Mouse (Mus musculus) lung, embryonic 16.5 days (tissue): ENCODE data around the gene Osbpl9. TPM values are rescaled to one million over a fixed set of nuclear protein-coding genes. Genes with fewer than 3 reads are reported as not detected.
A peak's percentile ranks its signal among the peaks of the same experiment; 100 is the strongest.

Experiments used
- ATAC-seq: fragments of 200-750 bp; cut with Nextera tagmentation; 2 replicates; pipeline ENCODE4 v1.8.0; 2017; ENCODE audit warnings: low read depth, mild to moderate bottlenecking, moderate library complexity
- H3K27ac ChIP-seq: fragments of 300-500 bp; sonication (generic); 2 replicates; pipeline ENCODE4 v1.5.1; 2014; ENCODE audit warnings: mild to moderate bottlenecking, control low read depth, low read length
- H3K27me3 ChIP-seq: fragments of 300-500 bp; sonication (generic); 2 replicates; pipeline ENCODE4 v1.6.1; 2014; ENCODE audit warnings: low read depth, low read length, mixed read lengths; ENCODE audit not compliant: control insufficient read depth, insufficient read depth
- H3K36me3 ChIP-seq: fragments of 300-500 bp; sonication (generic); 2 replicates; pipeline ENCODE4 v1.6.1; 2014; ENCODE audit warnings: low read length; ENCODE audit not compliant: control insufficient read depth, insufficient read depth
- H3K4me1 ChIP-seq: fragments of 300-500 bp; sonication (generic); replicated peaks from 2 replicates; pipeline ENCODE4 v1.6.1; 2014; ENCODE audit warnings: low read length, mixed read lengths; ENCODE audit not compliant: control insufficient read depth, insufficient read depth
- H3K4me2 ChIP-seq: fragments of 300-500 bp; sonication (generic); 2 replicates; pipeline ENCODE4 v1.6.1; 2014; ENCODE audit warnings: low read depth, low read length, control low read depth
- H3K4me3 ChIP-seq: fragments of 300-500 bp; sonication (generic); 2 replicates; pipeline ENCODE4 v1.5.1; 2014; ENCODE audit warnings: mild to moderate bottlenecking, low read length, control low read depth
- H3K9ac ChIP-seq: fragments of 300-500 bp; sonication (generic); 2 replicates; pipeline ENCODE4 v1.6.1; 2014; ENCODE audit warnings: low read length, control low read depth
- H3K9me3 ChIP-seq: fragments of 300-500 bp; sonication (generic); 2 replicates; pipeline ENCODE4 v1.6.1; 2016; ENCODE audit warnings: low read length; ENCODE audit not compliant: control insufficient read depth
- WGBS: fragments of 180-500 bp; shearing (Covaris S2); extraction: QIAGEN DNeasy Blood & Tissue Kit; methylation state at CpG from one replicate; pipeline ENCODE4 v1.1.7; 2014; 5-methylcytosine and 5-hydroxymethylcytosine counted together
- polyA plus RNA-seq: library from polyadenylated mRNA; unstranded; fragments of >200 nt; fragmentation: Nextera tagmentation; extraction: Ambion mirVana; gene quantifications from 2 replicates; pipeline ENCODE4 v1.2.1, GENCODE M21; 2015

Osbpl9 gene
- polyA plus RNA-seq, 1 experiment from 2014 or later = 76.0 TPM

DNA sequence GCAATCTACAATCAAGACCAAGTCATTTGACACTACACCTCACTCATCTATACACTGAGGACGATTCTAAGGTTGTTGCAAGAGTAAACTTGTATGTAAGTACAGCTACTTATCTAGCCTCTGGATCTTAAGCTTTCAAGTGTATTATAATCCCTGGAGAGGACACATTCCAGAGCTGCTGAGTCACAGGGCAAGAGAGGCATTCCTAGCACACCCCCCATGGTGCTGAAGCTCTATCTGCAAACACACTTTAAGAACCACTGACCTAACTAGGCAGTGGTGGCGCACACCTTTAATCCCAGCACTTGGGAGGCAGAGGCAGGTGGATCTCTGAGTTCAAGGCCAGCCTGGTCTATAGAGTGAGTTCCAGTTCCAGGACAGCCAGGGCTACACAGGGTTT is 51.9 kb downstream of the Osbpl9 start:
- H3K36me3 ChIP-seq = no peaks in the 10 kb centered on the region
- no peak overlapping the region for H3K9ac ChIP-seq
- H3K4me1 ChIP-seq = peaks cover 13% of the 10 kb centered on the region
- ATAC-seq = no peak
- no peaks in the 10 kb centered on the region for H3K9me3 ChIP-seq
- no peak overlapping the region for H3K4me3 ChIP-seq
- H3K4me2 ChIP-seq = no peak overlapping the region
- H3K27me3 ChIP-seq = no peaks in the 10 kb centered on the region
- no peak overlapping the region for H3K27ac ChIP-seq
- WGBS = 52% methylated on average over 2 of the region's 2 CpGs

- H3K36me3 ChIP-seq = no peaks in the 10 kb centered on the region
- no peak overlapping the region for H3K9ac ChIP-seq
- no peak overlapping the region for H3K27ac ChIP-seq
- peaks cover 13% of the 10 kb centered on the region for H3K4me1 ChIP-seq
- no peak overlapping the region for H3K4me2 ChIP-seq
- 82% methylated on average over 2 of the region's 2 CpGs for WGBS
- H3K9me3 ChIP-seq = no peaks in the 10 kb centered on the region
- no peak for ATAC-seq
- no peaks in the 10 kb centered on the region for H3K27me3 ChIP-seq
- H3K4me3 ChIP-seq = no peak overlapping the region
These were observed 52.7 kb downstream of the Osbpl9 start for GRCm38 (mm10) chr4:109149411-109149810.

DNA sequence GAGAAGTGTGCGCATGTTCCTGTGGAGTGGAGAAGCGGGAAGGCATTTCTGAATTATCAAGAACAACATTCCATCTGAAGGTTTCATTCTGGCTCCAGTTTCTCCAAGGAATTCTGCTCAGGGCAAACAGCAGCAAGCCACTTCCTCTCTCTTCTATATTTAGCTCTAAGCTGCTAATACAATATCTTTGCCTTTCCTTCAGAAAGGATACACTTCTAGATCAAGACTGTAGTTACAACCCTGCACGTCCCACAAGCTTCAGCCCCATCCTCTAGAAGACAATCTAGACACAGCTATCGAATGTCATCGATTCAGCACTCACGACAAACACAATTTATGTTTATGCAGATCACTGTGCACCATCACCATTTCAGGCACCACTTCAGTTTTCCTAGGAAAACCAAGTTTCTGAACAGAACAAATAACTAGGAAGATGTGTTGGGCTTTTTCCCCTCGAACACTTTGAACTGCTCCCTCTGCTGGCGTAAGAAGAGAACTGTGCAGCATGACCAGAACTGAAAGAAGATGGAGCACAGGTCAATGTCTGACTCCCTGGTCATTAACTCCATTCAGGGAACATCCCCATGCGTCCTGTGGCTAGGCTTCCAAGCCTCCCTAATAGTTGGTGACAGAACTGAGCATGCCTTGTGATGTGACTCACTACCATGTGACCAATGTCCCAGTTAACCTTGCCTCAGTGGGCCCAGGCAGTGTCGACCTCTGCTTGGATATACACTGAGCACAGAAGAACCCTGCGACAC is 54.6 kb downstream of the Osbpl9 start:
- peak; percentile 79 for ATAC-seq
- 30% methylated on average over 11 of the region's 11 CpGs for WGBS
- no peaks in the 10 kb centered on the region for H3K36me3 ChIP-seq
- H3K4me2 ChIP-seq = peak overlapping the region; percentile 52
- H3K4me1 ChIP-seq = peaks cover 21% of the 10 kb centered on the region
- H3K9ac ChIP-seq = peak overlapping the region; percentile 49; the same call in 1 of the 2 replicates
- H3K27ac ChIP-seq = peak overlapping the region; percentile 93
- no peaks in the 10 kb centered on the region for H3K27me3 ChIP-seq
- peak overlapping the region; percentile 23 for H3K4me3 ChIP-seq
- no peaks in the 10 kb centered on the region for H3K9me3 ChIP-seq

DNA sequence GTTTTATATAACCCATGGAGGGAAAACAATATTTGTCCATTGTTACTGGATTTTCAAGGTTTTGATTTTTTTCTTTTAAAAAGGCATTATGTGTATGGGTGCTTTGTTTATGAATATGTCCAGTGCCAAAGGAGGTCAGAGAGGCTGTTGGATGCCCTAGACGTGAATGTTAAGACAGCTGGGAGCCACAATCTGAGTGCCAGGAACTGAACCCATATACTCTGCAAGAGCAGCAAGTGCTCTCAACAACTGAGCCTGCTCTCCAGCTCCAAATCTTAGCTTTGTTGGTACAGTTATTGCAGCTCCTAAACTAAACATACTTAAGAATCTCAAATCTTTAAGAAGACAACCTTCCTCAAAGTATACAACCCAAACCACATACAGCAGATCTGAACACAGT is 59.0 kb downstream of the Osbpl9 start:
- Histone ChIP-seq H3K9me3 (no peaks in the 10 kb centered on the region), H3K4me3 (no peak overlapping the region), H3K27ac (no peak overlapping the region), H3K36me3 (no peaks in the 10 kb centered on the region), H3K4me2 (no peak overlapping the region), H3K27me3 (no peaks in the 10 kb centered on the region), H3K4me1 (peaks cover 21% of the 10 kb centered on the region), H3K9ac (no peak overlapping the region)
- 28% methylated on average over 1 of the region's 1 CpGs for WGBS
- ATAC-seq = no peak

GRCm38 (mm10) chr4:109138551-109138950 is 63.5 kb downstream of the Osbpl9 start:
- ATAC-seq = peak; percentile 36; the same call in 1 of the 2 replicates
- H3K36me3 ChIP-seq = no peaks in the 10 kb centered on the region
- no peak overlapping the region for H3K27ac ChIP-seq
- no peaks in the 10 kb centered on the region for H3K27me3 ChIP-seq
- H3K9me3 ChIP-seq = no peaks in the 10 kb centered on the region
- no peak overlapping the region for H3K4me2 ChIP-seq
- H3K4me1 ChIP-seq = peaks cover 4% of the 10 kb centered on the region; the same call in 1 of the 2 replicates
- H3K4me3 ChIP-seq = no peak overlapping the region
- WGBS = 41% methylated on average over 4 of the region's 4 CpGs
- H3K9ac ChIP-seq = no peak overlapping the region

GRCm38 (mm10) chr4:109136475-109137125 is 65.5 kb downstream of the Osbpl9 start:
- ATAC-seq = peak; percentile 47; the same call in 1 of the 2 replicates
- H3K27ac ChIP-seq = no peak overlapping the region
- WGBS = 61% methylated on average over 7 of the region's 7 CpGs

GRCm38 (mm10) chr4:109134955-109135354 is 67.1 kb downstream of the Osbpl9 start:
- Histone ChIP-seq H3K4me3 (no peak overlapping the region), H3K27me3 (no peaks in the 10 kb centered on the region), H3K27ac (no peak overlapping the region), H3K4me1 (no peaks in the 10 kb centered on the region), H3K9ac (no peak overlapping the region), H3K4me2 (no peak overlapping the region), H3K36me3 (no peaks in the 10 kb centered on the region), H3K9me3 (no peaks in the 10 kb centered on the region)
- WGBS = 81% methylated on average over 3 of the region's 3 CpGs
- ATAC-seq = no peak

More at GRCm38 (mm10) chr4:109136475-109137125, 65.5 kb downstream of the Osbpl9 start:
- Histone ChIP-seq H3K4me2 (no peak overlapping the region), H3K36me3 (no peaks in the 10 kb centered on the region), H3K4me3 (no peak overlapping the region), H3K9ac (no peak overlapping the region), H3K4me1 (no peaks in the 10 kb centered on the region), H3K9me3 (no peaks in the 10 kb centered on the region), H3K27me3 (no peaks in the 10 kb centered on the region)

DNA sequence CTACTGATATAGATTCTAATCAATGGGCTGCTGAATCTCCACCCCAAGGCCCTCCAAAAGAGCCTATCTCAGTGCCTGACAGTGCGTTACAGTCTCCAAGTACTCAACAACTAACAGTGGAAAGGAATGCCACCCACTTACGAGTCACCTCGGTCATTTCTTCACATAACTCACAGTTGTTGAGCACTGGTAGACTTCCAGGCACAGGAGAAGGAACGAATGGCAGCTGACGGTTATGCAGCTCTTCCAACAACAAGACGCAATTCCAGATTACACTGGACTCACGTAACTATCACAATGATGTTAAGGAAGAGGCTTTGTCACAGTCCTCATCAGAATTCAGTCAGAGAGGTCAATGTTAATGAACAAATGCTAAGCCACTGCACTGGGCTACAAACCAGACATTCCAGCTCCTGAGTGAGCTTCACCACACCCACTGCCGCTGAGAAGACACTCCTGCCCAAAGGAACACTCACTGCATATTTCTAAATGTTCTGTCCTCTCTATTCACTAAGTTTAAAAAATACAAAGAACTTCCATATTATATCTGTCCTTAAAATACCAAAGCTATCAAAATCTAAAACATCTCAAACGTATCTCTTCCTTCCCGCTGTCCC is 70.7 kb downstream of the Osbpl9 start:
- H3K4me3 ChIP-seq = no peak overlapping the region
- 82% methylated on average over 10 of the region's 10 CpGs for WGBS
- H3K9me3 ChIP-seq = no peaks in the 10 kb centered on the region
- H3K27ac ChIP-seq = no peak overlapping the region
- no peaks in the 10 kb centered on the region for H3K36me3 ChIP-seq
- H3K9ac ChIP-seq = no peak overlapping the region
- H3K4me2 ChIP-seq = no peak overlapping the region
- H3K4me1 ChIP-seq = no peaks in the 10 kb centered on the region
- H3K27me3 ChIP-seq = no peaks in the 10 kb centered on the region
- ATAC-seq = no peak

DNA sequence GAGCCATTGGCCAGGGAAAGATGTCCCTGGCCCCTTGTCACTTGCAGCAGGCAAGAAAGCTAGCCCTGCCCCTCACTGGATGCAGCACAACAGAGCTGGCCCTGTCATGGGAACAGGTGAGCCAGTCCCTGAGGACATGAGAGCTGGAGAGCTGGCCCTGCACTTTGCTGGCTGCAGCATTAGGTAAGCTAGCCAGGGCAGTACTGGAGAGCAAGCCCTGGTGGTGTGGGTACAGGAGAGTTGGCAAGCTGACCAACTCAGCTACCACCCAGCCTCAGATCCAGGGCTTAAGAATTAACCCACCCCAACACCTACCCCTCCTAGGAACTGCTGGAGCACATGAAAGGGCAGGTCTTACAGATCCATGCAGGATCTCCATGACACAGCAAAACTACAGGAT is 73.1 kb downstream of the Osbpl9 start:
- Histone ChIP-seq H3K9me3 (no peaks in the 10 kb centered on the region), H3K4me3 (no peak overlapping the region), H3K4me2 (no peak overlapping the region), H3K27ac (no peak overlapping the region), H3K36me3 (no peaks in the 10 kb centered on the region), H3K27me3 (no peaks in the 10 kb centered on the region), H3K4me1 (no peaks in the 10 kb centered on the region), H3K9ac (no peak overlapping the region)
- no peak for ATAC-seq
